Mouse (Mus musculus): Measurements from ENCODE around the gene Yap1.

DNA sequence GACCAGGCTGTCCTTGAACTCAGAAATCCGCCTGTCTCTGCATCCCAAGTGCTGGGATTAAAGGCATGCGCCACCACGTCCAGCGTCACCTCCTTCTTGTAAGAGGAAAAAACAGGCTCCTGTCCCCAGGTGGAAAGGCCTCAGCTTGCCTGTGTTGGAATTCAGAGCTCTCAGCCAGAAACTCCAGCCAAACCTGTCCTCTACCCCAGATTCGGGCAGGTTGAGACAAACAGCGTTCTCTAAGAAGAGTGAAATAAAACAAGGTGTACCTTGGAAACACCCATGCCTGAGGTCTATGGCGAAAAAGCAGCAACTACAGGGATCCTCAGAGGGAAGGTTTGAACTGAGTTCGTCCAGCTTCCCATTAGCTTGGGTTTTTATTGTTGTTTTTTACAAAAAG is 103.4 kb downstream of the Yap1 start:
- TF ChIP-seq POLR2A (IDR thresholded peaks at IDR 0.05; ENCODE audit: low read depth, low read length) (no peak), CTCF (IDR thresholded peaks at IDR 0.05; ENCODE audit: borderline replicate concordance, insufficient read depth, low read length) (no peak)

Measured in embryonic fibroblast, embryonic 13.5 days (primary cell).